Mouse (Mus musculus): ENCODE measurements at regions not wholly inside any gene's neighbourhood (a gene's known extent, or its start where the extent isn't known, plus 50 kb on each side); places are given as distances from the start of the nearest gene placed in this dataset.

- Histone ChIP-seq H3K4me1 (ENCODE audit: control insufficient read depth, insufficient read depth, low read length) (no peaks in the 10 kb centered on the region), H3K9me3 (ENCODE audit: control insufficient read depth, low read depth, low read length) (no peaks in the 10 kb centered on the region), H3K36me3 (ENCODE audit: control insufficient read depth, insufficient read depth, low read length) (no peaks in the 10 kb centered on the region), H3K4me2 (replicated peaks; ENCODE audit: low read depth, low read length) (no peak overlapping the region), H3K4me3 (ENCODE audit: low read depth, low read length) (no peak overlapping the region), H3K27ac (ENCODE audit: low read length) (no peak overlapping the region), H3K9ac (replicated peaks; ENCODE audit: low read depth, low read length) (no peak overlapping the region), H3K27me3 (ENCODE audit: control insufficient read depth, insufficient read depth, low read length) (no peaks in the 10 kb centered on the region)
- WGBS, result 53% methylated on average over 4 of the region's 4 CpGs
- 0 out of 2 replicates have a peak, but pooled peaks have one; percentile 69 for ATAC-seq (ENCODE audit: insufficient number of reproducible peaks, insufficient read depth, low FRiP score, low read depth)
Measured at GRCm38 (mm10) chr7:111969198-111969887, 54.0 kb upstream of the Usp47 start.

- no peak overlapping the region for H3K4me3 ChIP-seq (ENCODE audit: low read depth, low read length)
- H3K27me3 ChIP-seq (ENCODE audit: control insufficient read depth, insufficient read depth, low read length), result no peaks in the 10 kb centered on the region
- no peaks in the 10 kb centered on the region for H3K4me1 ChIP-seq (ENCODE audit: control insufficient read depth, insufficient read depth, low read length)
- no peak overlapping the region for H3K9ac ChIP-seq (replicated peaks; ENCODE audit: low read depth, low read length)
- no peaks in the 10 kb centered on the region for H3K36me3 ChIP-seq (ENCODE audit: control insufficient read depth, insufficient read depth, low read length)
- H3K4me2 ChIP-seq (replicated peaks; ENCODE audit: low read depth, low read length), result no peak overlapping the region
- H3K27ac ChIP-seq (ENCODE audit: low read length), result no peak overlapping the region
- H3K9me3 ChIP-seq (ENCODE audit: control insufficient read depth, low read depth, low read length), result no peaks in the 10 kb centered on the region
- no peak for ATAC-seq (ENCODE audit: insufficient number of reproducible peaks, insufficient read depth, low FRiP score, low read depth)
- WGBS, result 74% methylated on average over 5 of the region's 5 CpGs
Measured at GRCm38 (mm10) chr7:111968261-111968660, 55.0 kb upstream of the Usp47 start.

- H3K4me2 ChIP-seq (replicated peaks; ENCODE audit: low read depth, low read length), result no peak overlapping the region
- no peak overlapping the region for H3K9ac ChIP-seq (replicated peaks; ENCODE audit: low read depth, low read length)
- H3K9me3 ChIP-seq (ENCODE audit: control insufficient read depth, low read depth, low read length), result no peaks in the 10 kb centered on the region
- WGBS, result 77% methylated on average over 3 of the region's 3 CpGs
- no peaks in the 10 kb centered on the region for H3K36me3 ChIP-seq (ENCODE audit: control insufficient read depth, insufficient read depth, low read length)
- no peak for ATAC-seq (ENCODE audit: insufficient number of reproducible peaks, insufficient read depth, low FRiP score, low read depth)
- H3K27ac ChIP-seq (ENCODE audit: low read length), result no peak overlapping the region
- H3K4me3 ChIP-seq (ENCODE audit: low read depth, low read length), result no peak overlapping the region
- H3K4me1 ChIP-seq (ENCODE audit: control insufficient read depth, insufficient read depth, low read length), result no peaks in the 10 kb centered on the region
- H3K27me3 ChIP-seq (ENCODE audit: control insufficient read depth, insufficient read depth, low read length), result no peaks in the 10 kb centered on the region
Measured at GRCm38 (mm10) chr7:111966716-111967115, 56.6 kb upstream of the Usp47 start.

GRCm38 (mm10) chr7:111963969-111964368 lies 59.3 kb upstream of the Usp47 start:
- Histone ChIP-seq H3K9ac (replicated peaks; ENCODE audit: low read depth, low read length) (no peak overlapping the region), H3K27ac (ENCODE audit: low read length) (no peak overlapping the region), H3K4me1 (ENCODE audit: control insufficient read depth, insufficient read depth, low read length) (no peaks in the 10 kb centered on the region), H3K9me3 (ENCODE audit: control insufficient read depth, low read depth, low read length) (no peaks in the 10 kb centered on the region), H3K27me3 (ENCODE audit: control insufficient read depth, insufficient read depth, low read length) (no peaks in the 10 kb centered on the region), H3K36me3 (ENCODE audit: control insufficient read depth, insufficient read depth, low read length) (no peaks in the 10 kb centered on the region), H3K4me3 (ENCODE audit: low read depth, low read length) (no peak overlapping the region), H3K4me2 (replicated peaks; ENCODE audit: low read depth, low read length) (no peak overlapping the region)
- ATAC-seq (ENCODE audit: insufficient number of reproducible peaks, insufficient read depth, low FRiP score, low read depth), result no peak
- 82% methylated on average over 1 of the region's 1 CpGs for WGBS

GRCm38 (mm10) chr7:111959977-111960376 lies 63.3 kb upstream of the Usp47 start:
- H3K4me3 ChIP-seq (ENCODE audit: low read depth, low read length), result no peak overlapping the region
- no peak for ATAC-seq (ENCODE audit: insufficient number of reproducible peaks, insufficient read depth, low FRiP score, low read depth)

GRCm38 (mm10) chr7:111956671-111957070 lies 66.6 kb upstream of the Usp47 start:
- H3K9ac ChIP-seq (replicated peaks; ENCODE audit: low read depth, low read length), result no peak overlapping the region
- H3K36me3 ChIP-seq (ENCODE audit: control insufficient read depth, insufficient read depth, low read length), result no peaks in the 10 kb centered on the region
- no peaks in the 10 kb centered on the region for H3K9me3 ChIP-seq (ENCODE audit: control insufficient read depth, low read depth, low read length)
- WGBS, result 81% methylated on average over 2 of the region's 2 CpGs
- no peak overlapping the region for H3K4me2 ChIP-seq (replicated peaks; ENCODE audit: low read depth, low read length)
- H3K27ac ChIP-seq (ENCODE audit: low read length), result no peak overlapping the region
- no peaks in the 10 kb centered on the region for H3K4me1 ChIP-seq (ENCODE audit: control insufficient read depth, insufficient read depth, low read length)
- H3K27me3 ChIP-seq (ENCODE audit: control insufficient read depth, insufficient read depth, low read length), result no peaks in the 10 kb centered on the region
- no peak for ATAC-seq (ENCODE audit: insufficient number of reproducible peaks, insufficient read depth, low FRiP score, low read depth)
- H3K4me3 ChIP-seq (ENCODE audit: low read depth, low read length), result no peak overlapping the region

More at GRCm38 (mm10) chr7:111959977-111960376, 63.3 kb upstream of the Usp47 start:
- 91% methylated on average over 3 of the region's 3 CpGs for WGBS
- no peak overlapping the region for H3K27ac ChIP-seq (ENCODE audit: low read length)
- no peaks in the 10 kb centered on the region for H3K9me3 ChIP-seq (ENCODE audit: control insufficient read depth, low read depth, low read length)
- H3K9ac ChIP-seq (replicated peaks; ENCODE audit: low read depth, low read length), result no peak overlapping the region
- no peaks in the 10 kb centered on the region for H3K27me3 ChIP-seq (ENCODE audit: control insufficient read depth, insufficient read depth, low read length)
- no peaks in the 10 kb centered on the region for H3K4me1 ChIP-seq (ENCODE audit: control insufficient read depth, insufficient read depth, low read length)
- H3K4me2 ChIP-seq (replicated peaks; ENCODE audit: low read depth, low read length), result no peak overlapping the region
- no peaks in the 10 kb centered on the region for H3K36me3 ChIP-seq (ENCODE audit: control insufficient read depth, insufficient read depth, low read length)

GRCm38 (mm10) chr7:111939631-111940030 lies 83.7 kb upstream of the Usp47 start:
- 76% methylated on average over 4 of the region's 4 CpGs for WGBS
- H3K36me3 ChIP-seq (ENCODE audit: control insufficient read depth, insufficient read depth, low read length), result no peaks in the 10 kb centered on the region

GRCm38 (mm10) chr7:111937547-111937946 lies 85.8 kb upstream of the Usp47 start:
- H3K4me1 ChIP-seq (ENCODE audit: control insufficient read depth, insufficient read depth, low read length), result no peaks in the 10 kb centered on the region
- no peaks in the 10 kb centered on the region for H3K27me3 ChIP-seq (ENCODE audit: control insufficient read depth, insufficient read depth, low read length)
- WGBS, result 58% methylated on average over 3 of the region's 3 CpGs
- no peak overlapping the region for H3K4me3 ChIP-seq (ENCODE audit: low read depth, low read length)
- no peak overlapping the region for H3K27ac ChIP-seq (ENCODE audit: low read length)
- no peak for ATAC-seq (ENCODE audit: insufficient number of reproducible peaks, insufficient read depth, low FRiP score, low read depth)
- no peak overlapping the region for H3K9ac ChIP-seq (replicated peaks; ENCODE audit: low read depth, low read length)
- no peaks in the 10 kb centered on the region for H3K36me3 ChIP-seq (ENCODE audit: control insufficient read depth, insufficient read depth, low read length)
- no peak overlapping the region for H3K4me2 ChIP-seq (replicated peaks; ENCODE audit: low read depth, low read length)
- H3K9me3 ChIP-seq (ENCODE audit: control insufficient read depth, low read depth, low read length), result no peaks in the 10 kb centered on the region

More at GRCm38 (mm10) chr7:111939631-111940030, 83.7 kb upstream of the Usp47 start:
- no peak overlapping the region for H3K9ac ChIP-seq (replicated peaks; ENCODE audit: low read depth, low read length)
- no peak overlapping the region for H3K4me2 ChIP-seq (replicated peaks; ENCODE audit: low read depth, low read length)
- no peak for ATAC-seq (ENCODE audit: insufficient number of reproducible peaks, insufficient read depth, low FRiP score, low read depth)
- no peaks in the 10 kb centered on the region for H3K4me1 ChIP-seq (ENCODE audit: control insufficient read depth, insufficient read depth, low read length)
- no peaks in the 10 kb centered on the region for H3K9me3 ChIP-seq (ENCODE audit: control insufficient read depth, low read depth, low read length)
- no peaks in the 10 kb centered on the region for H3K27me3 ChIP-seq (ENCODE audit: control insufficient read depth, insufficient read depth, low read length)
- H3K27ac ChIP-seq (ENCODE audit: low read length), result no peak overlapping the region
- no peak overlapping the region for H3K4me3 ChIP-seq (ENCODE audit: low read depth, low read length)

GRCm38 (mm10) chr7:111937102-111937501 lies 86.2 kb upstream of the Usp47 start:
- H3K9ac ChIP-seq (replicated peaks; ENCODE audit: low read depth, low read length), result no peak overlapping the region
- H3K9me3 ChIP-seq (ENCODE audit: control insufficient read depth, low read depth, low read length), result no peaks in the 10 kb centered on the region
- H3K4me1 ChIP-seq (ENCODE audit: control insufficient read depth, insufficient read depth, low read length), result no peaks in the 10 kb centered on the region
- H3K36me3 ChIP-seq (ENCODE audit: control insufficient read depth, insufficient read depth, low read length), result no peaks in the 10 kb centered on the region
- no peak overlapping the region for H3K4me2 ChIP-seq (replicated peaks; ENCODE audit: low read depth, low read length)
- ATAC-seq (ENCODE audit: insufficient number of reproducible peaks, insufficient read depth, low FRiP score, low read depth), result no peak
- H3K4me3 ChIP-seq (ENCODE audit: low read depth, low read length), result no peak overlapping the region
- H3K27ac ChIP-seq (ENCODE audit: low read length), result no peak overlapping the region
- H3K27me3 ChIP-seq (ENCODE audit: control insufficient read depth, insufficient read depth, low read length), result no peaks in the 10 kb centered on the region
- 73% methylated on average over 2 of the region's 2 CpGs for WGBS

Data from stomach, embryonic 14.5 days (tissue).